Comparison of ENCODE assay signal across 13 mouse cellular contexts in genomic region chr7:77441622-77442021, GRCm38 (mm10).
A peak's percentile ranks its signal among the peaks of the same experiment; 100 is the strongest.
DNase-seq lines count a peak whose midpoint lies in the region; ATAC-seq and TF ChIP-seq lines count a peak whose summit lies in the region.
"Had no signal": no experiment of that assay in that cellular context is flagged by ENCODE, and none has a peak within 500 bp of the region (broad histone marks: within the 10 kb centered on the region; RNA-seq: fewer than 3 reads in every experiment).

No protein-coding gene starts in this region.

- H3K27ac ChIP-seq in lung, embryonic 14.5 days (ENCODE audit: low read depth) = no peak overlapping the region
- H3K27ac ChIP-seq: lung, embryonic 15.5 days had no signal

- no peaks in the 10 kb centered on the region for H3K36me3 ChIP-seq in lung, embryonic 14.5 days (ENCODE audit: insufficient read depth)
- H3K36me3 ChIP-seq: lung, embryonic 15.5 days had no signal

- intact Hi-C loops in heart, postnatal 10 days (cut with DNase I) = loop anchor here (5.0 kb wide), 1 partner anchor 1049 kb away; no protein-coding TSS in a partner anchor
- intact Hi-C loops in heart, postnatal 25 days (cut with DNase I) = loop anchor here (10.0 kb wide), 1 partner anchor 1047 kb away; no protein-coding TSS in a partner anchor

- no peaks in the 10 kb centered on the region for H3K27me3 ChIP-seq in lung, embryonic 14.5 days (ENCODE audit: insufficient read depth, low read length)
- H3K27me3 ChIP-seq: lung, embryonic 15.5 days had no signal

- no peak overlapping the region for H3K4me2 ChIP-seq in lung, embryonic 14.5 days
- H3K4me2 ChIP-seq: heart, embryonic 11.5 days; lung, embryonic 15.5 days had no signal

- peak; percentile 3 to 4 for DNase-seq in heart, postnatal 10 days
- DNase-seq in heart, postnatal 25 days (ENCODE audit: low spot score) = no peak
- peak; percentile 32 for DNase-seq in lung, embryonic 14.5 days
- DNase-seq in lung, postnatal 25 days (ENCODE audit: low spot score) = no peak
- DNase-seq in brain, adult 2 months (ENCODE audit: low read depth, low spot score) = peak; percentile 35
- no peak for DNase-seq in urinary bladder, postnatal 10 days (ENCODE audit: low spot score)
- DNase-seq in adrenal gland, postnatal 25 days = no peak
- DNase-seq: adrenal gland, postnatal 36 days; thymus, postnatal 4 days had no signal

- no peak for ATAC-seq in lung, embryonic 14.5 days (ENCODE audit: insufficient read depth)
- ATAC-seq in granulocyte monocyte progenitor cell, adult 5-6 weeks (replicated peaks; ENCODE audit: poor library complexity, severe bottlenecking) = peak; percentile 62; the same call in 1 of the 2 replicates
- ATAC-seq: intestine, embryonic 16.5 days had no signal

- no peak overlapping the region for H3K4me3 ChIP-seq in lung, embryonic 14.5 days (ENCODE audit: low read depth, low read length)
- H3K4me3 ChIP-seq: lung, embryonic 15.5 days had no signal

- 47% methylated on average over 2 of the region's 2 CpGs for WGBS in lung, embryonic 14.5 days

- no peaks in the 10 kb centered on the region for H3K4me1 ChIP-seq in lung, embryonic 14.5 days (ENCODE audit: insufficient read depth)
- H3K4me1 ChIP-seq: lung, embryonic 15.5 days had no signal

- no peaks in the 10 kb centered on the region for H3K9me3 ChIP-seq in lung, embryonic 14.5 days (ENCODE audit: low read depth, low read length)
- H3K9me3 ChIP-seq: lung, embryonic 15.5 days had no signal

- TF ChIP-seq CTCF in lung, embryonic 14.5 days (IDR thresholded peaks at IDR 0.05; ENCODE audit: low read depth) = peak; percentile 29; the same call in 1 of the 2 replicates

- H3K9ac ChIP-seq in lung, embryonic 14.5 days = no peak overlapping the region
- H3K9ac ChIP-seq: lung, embryonic 15.5 days had no signal

Comparison
In these comparisons a context has a peak if more than half of its experiments do, and no peak if none do; other contexts are left out.
1. DNase-seq: peak in heart, postnatal 10 days (2 of 2), lung, embryonic 14.5 days (single experiment) and brain, adult 2 months (single experiment); none in heart, postnatal 25 days (single experiment), lung, postnatal 25 days (single experiment), urinary bladder, postnatal 10 days (single experiment) and adrenal gland, postnatal 25 days (single experiment).